ENCODE assay signal across 10 mouse cellular contexts in the genomic region with DNA sequence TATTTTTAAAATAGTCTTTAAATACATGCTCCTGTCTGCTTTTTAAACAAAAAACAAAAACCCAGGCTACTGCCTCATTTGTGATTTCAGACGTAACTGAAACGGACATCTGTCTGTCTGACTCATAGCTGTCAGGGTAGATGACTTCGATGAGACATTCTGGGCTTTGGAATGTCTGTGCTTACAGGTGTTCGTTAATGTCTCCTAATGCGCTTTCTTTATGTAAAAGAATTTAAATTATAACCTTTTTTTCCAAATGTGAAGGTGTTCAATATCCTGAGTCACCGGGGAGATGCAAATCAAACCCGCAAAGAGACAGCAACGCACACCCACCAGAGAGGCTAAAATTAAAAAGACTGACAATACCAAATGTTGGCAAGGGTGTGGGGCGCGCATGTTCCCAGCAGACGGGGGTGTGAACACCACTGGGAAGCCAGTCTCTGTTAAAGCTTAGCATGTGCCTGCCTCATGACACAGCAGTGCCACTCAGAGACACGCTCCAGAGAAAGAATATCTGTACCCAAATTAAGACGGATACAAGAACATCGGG. TPM values are rescaled to one million over a fixed set of nuclear protein-coding genes. Genes with fewer than 3 reads are reported as not detected.
DNase-seq lines count a peak whose midpoint lies in the region; ATAC-seq and TF ChIP-seq lines count a peak whose summit lies in the region.
"Had no signal": no experiment of that assay in that cellular context is flagged by ENCODE, and none has a peak within 500 bp of the region (broad histone marks: within the 10 kb centered on the region; RNA-seq: fewer than 3 reads in every experiment).

No protein-coding gene starts in this region.

- H3K79me2 ChIP-seq in C2C12 (ENCODE audit: control insufficient read depth, insufficient read depth): peaks cover 85% of the 10 kb centered on the region

- TF ChIP-seq POLR2A in bone marrow, adult 2 months (IDR thresholded peaks at IDR 0.05; ENCODE audit: borderline replicate concordance, control insufficient read depth, low read depth, low read length): no peak
- no peak for TF ChIP-seq POLR2A in limb, embryonic 14.5 days (IDR thresholded peaks at IDR 0.05; ENCODE audit: borderline replicate concordance, extremely low read depth, insufficient read depth, insufficient read length)

- no peak overlapping the region for H3K4me2 ChIP-seq in limb, embryonic 14.5 days (replicated peaks; ENCODE audit: low read depth, low read length, severe bottlenecking)
- H3K4me2 ChIP-seq: hindbrain, embryonic 15.5 days had no signal

- ATAC-seq in limb, embryonic 14.5 days (ENCODE audit: low FRiP score, low read depth): peak; percentile 41; the same call in 1 of the 2 replicates
- no peak for ATAC-seq in megakaryocyte progenitor cell, adult 5-6 weeks (replicated peaks; ENCODE audit: poor library complexity)

- WGBS in bone marrow, adult 2 months: 68% methylated on average over 14 of the region's 14 CpGs
- 78% methylated on average over 14 of the region's 14 CpGs for WGBS in limb, embryonic 14.5 days
- 91% methylated on average over 14 of the region's 14 CpGs for WGBS in midbrain, embryonic 10.5 days

- H3K4me1 ChIP-seq in bone marrow, adult 2 months (ENCODE audit: control insufficient read depth, insufficient read depth, low read length): peaks cover 18% of the 10 kb centered on the region
- no peaks in the 10 kb centered on the region for H3K4me1 ChIP-seq in limb, embryonic 14.5 days (ENCODE audit: control insufficient read depth, insufficient read depth, low read length)
- peaks cover 11% of the 10 kb centered on the region; the same call in 1 of the 2 replicates for H3K4me1 ChIP-seq in midbrain, embryonic 10.5 days

- H3K27ac ChIP-seq in bone marrow, adult 2 months (ENCODE audit: control insufficient read depth, insufficient read depth, low read depth, low read length, poor library complexity): peak overlapping the region; percentile 42
- no peak overlapping the region for H3K27ac ChIP-seq in limb, embryonic 14.5 days (replicated peaks; ENCODE audit: low read depth, low read length)
- no peak overlapping the region for H3K27ac ChIP-seq in midbrain, embryonic 10.5 days (replicated peaks)
- H3K27ac ChIP-seq: hindbrain, embryonic 15.5 days had no signal

- no peak overlapping the region for H3K9ac ChIP-seq in limb, embryonic 14.5 days (ENCODE audit: low read depth, low read length, severe bottlenecking)
- H3K9ac ChIP-seq: hindbrain, embryonic 15.5 days had no signal

- no peak for TF ChIP-seq CTCF in C2C12 (IDR thresholded peaks at IDR 0.05; ENCODE audit: control insufficient read depth, insufficient read depth, insufficient read length)
- no peak for TF ChIP-seq CTCF in bone marrow, adult 2 months (IDR thresholded peaks at IDR 0.05; ENCODE audit: control insufficient read depth, insufficient read depth, low read length)

- H3K4me3 ChIP-seq in C2C12 (ENCODE audit: insufficient read depth, poor library complexity, severe bottlenecking): no peak overlapping the region
- H3K4me3 ChIP-seq in bone marrow, adult 2 months (replicated peaks; ENCODE audit: control insufficient read depth, low read depth, low read length): no peak overlapping the region
- no peak overlapping the region for H3K4me3 ChIP-seq in limb, embryonic 14.5 days (replicated peaks; ENCODE audit: low read length)
- H3K4me3 ChIP-seq in midbrain, embryonic 10.5 days: no peak overlapping the region
- H3K4me3 ChIP-seq: hindbrain, embryonic 15.5 days had no signal

- no peaks in the 10 kb centered on the region for H3K27me3 ChIP-seq in C2C12 (ENCODE audit: control insufficient read depth, insufficient read depth, insufficient read length)
- H3K27me3 ChIP-seq in limb, embryonic 14.5 days (ENCODE audit: control insufficient read depth, insufficient read depth, low read length): no peaks in the 10 kb centered on the region
- peaks cover 16% of the 10 kb centered on the region for H3K27me3 ChIP-seq in midbrain, embryonic 10.5 days (ENCODE audit: low read depth, poor library complexity, severe bottlenecking)
- H3K27me3 ChIP-seq: hindbrain, embryonic 15.5 days had no signal

- no peak overlapping the region for H3ac ChIP-seq in C2C12 (ENCODE audit: control insufficient read depth, insufficient read length, low read depth)

- H3K36me3 ChIP-seq in C2C12 (ENCODE audit: control insufficient read depth, insufficient read depth): no peaks in the 10 kb centered on the region
- no peaks in the 10 kb centered on the region for H3K36me3 ChIP-seq in limb, embryonic 14.5 days (ENCODE audit: control insufficient read depth, insufficient read depth, low read length)
- no peaks in the 10 kb centered on the region for H3K36me3 ChIP-seq in midbrain, embryonic 10.5 days
- H3K36me3 ChIP-seq: hindbrain, embryonic 15.5 days had no signal

- DNase-seq in layer of hippocampus, adult 18-20 months (ENCODE audit: low spot score in 2 of 2): peak; percentile 89 to 94
- no peak for DNase-seq in limb, embryonic 14.5 days (ENCODE audit: low spot score)
- no peak for DNase-seq in cerebellum, postnatal 14 days
- no peak for DNase-seq in midbrain, embryonic 10.5 days (ENCODE audit: low spot score)
- DNase-seq: adrenal gland, postnatal 36 days; gastrocnemius, postnatal 10 days had no signal

- H3K79me3 ChIP-seq in C2C12 (ENCODE audit: low read depth): peaks cover 25% of the 10 kb centered on the region

- H3K9me3 ChIP-seq in limb, embryonic 14.5 days (ENCODE audit: control insufficient read depth, low read length): no peaks in the 10 kb centered on the region
- H3K9me3 ChIP-seq in midbrain, embryonic 10.5 days (replicated peaks): no peaks in the 10 kb centered on the region
- H3K9me3 ChIP-seq: hindbrain, embryonic 15.5 days had no signal

TF ChIP-seq in C2C12, 6 proteins besides CTCF, POLR2A, EP300 and RAD21:
- no peak for TF ChIP-seq CEBPB (IDR thresholded peaks at IDR 0.05; ENCODE audit: low read depth)
- TF ChIP-seq MAX (IDR thresholded peaks at IDR 0.05): peak; percentile 87
- TF ChIP-seq FOSL1 (IDR thresholded peaks at IDR 0.05; ENCODE audit: insufficient read depth, low read length, poor library complexity, severe bottlenecking): no peak
- peak; percentile 60 for TF ChIP-seq MYOD1 (IDR thresholded peaks at IDR 0.05; ENCODE audit: control insufficient read depth, insufficient read length, low read depth)
- no peak for TF ChIP-seq USF1 (IDR thresholded peaks at IDR 0.05; ENCODE audit: low read depth)
- no peak for TF ChIP-seq MYOG (IDR thresholded peaks at IDR 0.05; ENCODE audit: control insufficient read depth, extremely low read depth, insufficient read length)

RNA-seq across cellular contexts. Expression of a gene that starts 30.3 kb away (rescaled TPM):
- polyA plus RNA-seq in C2C12 (2012; fragmentation: generic; extraction: Trizol): 6.1 TPM
- polyA plus RNA-seq in bone marrow, adult 2 months (2011; ENCODE audit: insufficient read depth, insufficient read length, low replicate concordance, missing spikeins): 1.2 and 3.9 TPM in 2 replicates
- total RNA-seq in layer of hippocampus, adult 18-20 months (2021): 10 to 100 TPM; 61.6 to 66.7 TPM
- 0.38 and 0.59 TPM in 2 replicates for polyA plus RNA-seq in limb, embryonic 14.5 days (2012; rRNA removed)
- polyA plus RNA-seq in limb, embryonic 14.5 days (2014; fragmentation: Nextera tagmentation; extraction: Ambion mirVana): 0.52 and 0.53 TPM in 2 replicates
- total RNA-seq in megakaryocyte progenitor cell, adult 5-6 weeks (2015): 0.20 and 0.79 TPM in 2 replicates
- 0.29 and 0.61 TPM in 2 replicates for total RNA-seq in megakaryocyte progenitor cell, adult 5-6 weeks (2017)
- polyA plus RNA-seq in midbrain, embryonic 10.5 days (2016; fragmentation: Nextera tagmentation; extraction: Ambion mirVana): 0.56 and 0.77 TPM in 2 replicates

Comparison
In these comparisons a context has a peak if more than half of its experiments do, and no peak if none do; other contexts are left out.
1. DNase-seq: peak in layer of hippocampus, adult 18-20 months (2 of 2); none in limb, embryonic 14.5 days (single experiment), cerebellum, postnatal 14 days (0 of 2) and midbrain, embryonic 10.5 days (single experiment).